Mouse (Mus musculus) forebrain, embryonic 12.5 days (tissue): ENCODE data around the gene Olfr1331. TPM values are rescaled to one million over a fixed set of nuclear protein-coding genes. Genes with fewer than 3 reads are reported as not detected.
"Not testable (repeated sequence)": the region's sequence is repeated elsewhere in the genome, so short reads cannot be mapped to it uniquely, and the experiment has no call there.

Experiments used
- ATAC-seq: fragments of 200-750 bp; cut with Nextera tagmentation; 2 replicates; pipeline ENCODE4 v1.8.0; 2017; ENCODE audit warnings: moderate TSS enrichment; ENCODE audit not compliant: low FRiP score
- H3K27ac ChIP-seq: fragments of 300-500 bp; sonication (generic); 2 replicates; pipeline ENCODE4 v1.5.1; 2016; ENCODE audit warnings: mild to moderate bottlenecking
- H3K27me3 ChIP-seq: fragments of 300-500 bp; sonication (generic); 2 replicates; pipeline ENCODE4 v1.6.1; 2016; ENCODE audit warnings: mild to moderate bottlenecking
- H3K36me3 ChIP-seq: fragments of 300-500 bp; sonication (generic); replicated peaks from 2 replicates; pipeline ENCODE4 v1.6.1; 2016; ENCODE audit warnings: mild to moderate bottlenecking
- H3K4me1 ChIP-seq: fragments of 300-500 bp; sonication (generic); 2 replicates; pipeline ENCODE4 v1.6.1; 2016
- H3K4me2 ChIP-seq: fragments of 300-500 bp; sonication (generic); 2 replicates; pipeline ENCODE4 v1.6.1; 2016; ENCODE audit warnings: mild to moderate bottlenecking, moderate library complexity
- H3K4me3 ChIP-seq: fragments of 300-500 bp; sonication (generic); replicated peaks from 2 replicates; pipeline ENCODE4 v1.5.1; 2016; ENCODE audit warnings: mild to moderate bottlenecking
- H3K9ac ChIP-seq: fragments of 300-500 bp; sonication (generic); 2 replicates; pipeline ENCODE4 v1.6.1; 2016; ENCODE audit warnings: mild to moderate bottlenecking
- H3K9me3 ChIP-seq: fragments of 300-500 bp; sonication (generic); 2 replicates; pipeline ENCODE4 v1.6.1; 2016
- WGBS: fragments of 180-500 bp; shearing (Covaris S2); methylation state at CpG from one replicate; pipeline ENCODE4 v1.1.7; 2016; 5-methylcytosine and 5-hydroxymethylcytosine counted together
- polyA plus RNA-seq: library from polyadenylated mRNA; unstranded; fragments of >200 nt; fragmentation: Nextera tagmentation; extraction: Ambion mirVana; gene quantifications from 2 replicates; pipeline ENCODE4 v1.2.1, GENCODE M21; 2016

Gene Olfr1331
- not detected in 2 replicates for polyA plus RNA-seq

DNA sequence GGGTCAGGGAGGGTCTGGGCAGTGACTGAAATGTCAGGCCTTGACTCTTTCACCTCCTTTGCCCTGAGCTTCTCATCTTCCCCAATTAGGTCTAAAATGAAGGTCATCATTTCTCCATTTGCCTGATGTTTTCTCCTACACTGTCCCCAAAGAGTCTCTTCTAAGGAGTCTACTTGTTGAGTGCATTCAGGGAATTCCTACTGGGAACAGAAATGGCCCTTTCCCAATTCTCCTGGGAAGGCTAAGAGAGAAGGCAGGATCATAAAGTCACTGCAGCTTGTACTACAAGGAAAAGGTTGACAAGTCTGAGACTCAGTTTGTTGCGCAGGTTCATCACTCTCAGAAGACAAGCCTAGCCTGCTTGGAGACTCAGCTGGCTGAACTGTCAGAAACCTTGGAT is at the start of gene Olfr1331:
Gene Olfr1331, plus strand, starts transcription at position 301 of the 400 bp plus-strand sequence.
- Histone ChIP-seq H3K36me3 (no peaks in the 10 kb centered on the region), H3K4me3 (no peak within 1 kb of the TSS), H3K27ac (no peak within 1 kb of the TSS), H3K9me3 (no peaks in the 10 kb centered on the region), H3K27me3 (no peaks in the 10 kb centered on the region), H3K4me2 (no peak within 1 kb of the TSS), H3K9ac (no peak within 1 kb of the TSS), H3K4me1 (no peaks in the 10 kb centered on the region)
- no peak for ATAC-seq
- 87% methylated on average over 1 of the region's 1 CpGs for WGBS

DNA sequence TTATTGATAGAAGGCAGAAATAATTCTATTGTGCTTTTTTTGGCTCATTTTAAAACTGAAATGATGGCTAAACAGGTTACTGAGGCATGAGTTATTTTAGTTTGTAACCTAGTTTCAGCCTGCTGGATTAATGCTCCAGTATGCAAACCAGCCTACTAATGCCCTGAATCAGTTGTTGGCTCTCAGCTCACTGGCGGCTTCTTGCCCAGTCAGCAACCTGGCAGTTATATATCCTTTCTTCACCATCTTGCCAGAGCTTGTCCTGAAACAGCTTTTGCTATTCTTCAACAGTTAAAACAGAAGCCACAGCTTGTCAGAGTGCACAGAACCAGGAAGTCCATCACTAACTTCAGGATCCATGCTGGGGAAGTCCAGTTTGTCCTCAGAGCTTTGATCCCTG is 45.5 kb upstream of the Olfr1331 start:
- 78% methylated on average over 1 of the region's 1 CpGs for WGBS
- no peak overlapping the region for H3K4me2 ChIP-seq
- H3K27me3 ChIP-seq: no peaks in the 10 kb centered on the region
- ATAC-seq: no peak
- H3K4me3 ChIP-seq: no peak overlapping the region
- no peak overlapping the region for H3K9ac ChIP-seq
- H3K9me3 ChIP-seq: no peaks in the 10 kb centered on the region
- no peaks in the 10 kb centered on the region for H3K36me3 ChIP-seq
- no peaks in the 10 kb centered on the region for H3K4me1 ChIP-seq
- H3K27ac ChIP-seq: no peak overlapping the region

DNA sequence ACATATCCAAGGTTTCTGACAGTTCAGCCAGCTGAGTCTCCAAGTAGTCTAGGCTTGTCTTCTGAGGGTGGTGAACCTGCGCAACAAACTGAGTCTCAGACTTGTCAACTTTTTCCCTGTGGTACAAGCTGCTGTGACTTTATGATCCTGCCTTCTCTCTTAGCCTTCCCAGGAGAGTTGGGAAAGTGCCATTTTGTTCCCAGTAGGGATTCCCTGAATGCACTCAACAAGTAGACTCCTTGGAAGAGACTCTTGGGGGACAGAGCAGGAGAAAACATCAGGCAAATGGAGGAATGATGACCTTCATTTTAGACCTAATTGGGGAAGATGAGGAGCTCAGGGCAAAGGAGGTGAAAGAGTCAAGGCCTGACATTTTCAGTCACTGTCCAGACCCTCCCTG is 28.3 kb upstream of the Olfr1331 start, which contains the start of gene Olfr1333:
Gene Olfr1333, minus strand, starts transcription at position 101 of the 400 bp plus-strand sequence.
- H3K4me3 ChIP-seq: no peak within 1 kb of the TSS
- no peak within 1 kb of the TSS for H3K27ac ChIP-seq
- no peaks in the 10 kb centered on the region for H3K9me3 ChIP-seq
- no peaks in the 10 kb centered on the region for H3K27me3 ChIP-seq
- H3K4me2 ChIP-seq: no peak within 1 kb of the TSS
- WGBS: 100% methylated on average over 1 of the region's 1 CpGs
- no peaks in the 10 kb centered on the region for H3K4me1 ChIP-seq
- ATAC-seq: no peak
- no peaks in the 10 kb centered on the region for H3K36me3 ChIP-seq
- no peak within 1 kb of the TSS for H3K9ac ChIP-seq

DNA sequence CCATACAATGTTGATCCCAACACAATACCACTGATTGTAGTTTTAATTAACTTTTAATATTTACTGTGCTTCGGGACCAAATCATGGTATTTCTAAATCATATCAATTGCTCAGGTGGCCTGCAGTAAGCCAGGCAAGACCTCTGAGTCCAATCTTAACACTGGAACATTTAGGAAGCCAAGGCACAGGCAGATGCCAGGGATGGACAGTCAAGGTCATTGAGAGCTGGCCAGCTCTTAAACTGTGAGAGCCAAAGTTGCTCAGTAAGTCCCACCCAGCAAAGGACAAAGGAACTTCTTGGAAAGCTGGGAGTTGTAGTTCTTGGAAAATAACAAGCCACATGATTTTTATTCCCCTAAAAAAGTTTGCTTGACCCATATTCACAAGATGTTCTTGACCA is 2.7 kb upstream of the Olfr1331 start:
- Histone ChIP-seq H3K4me2 (no peak overlapping the region), H3K9ac (no peak overlapping the region), H3K27ac (no peak overlapping the region), H3K4me3 (no peak overlapping the region), H3K9me3 (no peaks in the 10 kb centered on the region), H3K36me3 (no peaks in the 10 kb centered on the region), H3K4me1 (no peaks in the 10 kb centered on the region), H3K27me3 (no peaks in the 10 kb centered on the region)
- 86% methylated on average over 1 of the region's 1 CpGs for WGBS
- no peak for ATAC-seq

DNA sequence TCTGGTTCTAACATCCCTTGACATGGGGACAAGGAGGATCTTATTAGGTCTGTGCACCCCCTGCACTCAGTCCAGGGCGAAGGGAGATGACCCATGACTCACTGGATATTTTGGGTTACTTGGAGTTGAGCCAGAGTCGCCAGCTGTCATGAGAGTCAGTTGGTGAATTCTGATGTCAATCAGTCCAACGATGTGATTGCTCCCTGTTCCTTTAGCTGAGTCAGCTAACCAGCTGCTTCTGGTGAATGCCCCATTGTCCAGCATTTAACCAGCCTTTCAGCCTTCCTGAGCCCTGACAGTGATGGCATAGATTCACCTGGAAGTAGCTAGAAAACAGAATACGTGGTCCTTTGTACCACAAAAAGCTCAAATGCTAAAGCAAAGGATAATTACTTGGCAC is 1.7 kb upstream of the Olfr1331 start:
- Histone ChIP-seq H3K27ac (no peak overlapping the region), H3K4me2 (no peak overlapping the region), H3K9ac (no peak overlapping the region), H3K9me3 (no peaks in the 10 kb centered on the region), H3K27me3 (no peaks in the 10 kb centered on the region), H3K4me1 (no peaks in the 10 kb centered on the region), H3K4me3 (no peak overlapping the region), H3K36me3 (no peaks in the 10 kb centered on the region)
- 34% methylated on average over 4 of the region's 4 CpGs for whole genome bisulfite sequencing
- ATAC-seq: no peak

DNA sequence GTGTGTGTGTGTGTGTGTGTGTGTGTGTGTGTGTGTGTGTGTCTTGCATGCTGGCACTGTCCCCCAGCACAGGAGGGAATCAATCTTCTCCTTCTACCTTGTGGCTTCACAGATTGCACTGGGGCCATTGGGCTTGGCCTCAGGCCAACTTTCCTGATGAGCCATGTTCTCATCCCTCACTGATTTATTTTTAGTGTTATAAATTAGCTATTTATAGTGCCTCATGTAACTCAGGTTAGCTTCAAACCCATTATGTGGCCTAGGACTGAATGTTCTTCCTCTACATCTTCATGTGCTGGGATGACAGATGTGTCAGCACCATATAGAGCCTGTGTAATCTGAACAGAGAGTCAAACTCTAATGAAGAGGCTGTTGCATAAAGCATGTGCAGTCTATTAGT is 3.1 kb downstream of the Olfr1331 start:
- H3K9me3 ChIP-seq: no peaks in the 10 kb centered on the region
- H3K4me2 ChIP-seq: no peak overlapping the region
- no peak for ATAC-seq
- no peaks in the 10 kb centered on the region for H3K27me3 ChIP-seq
- no peak overlapping the region for H3K9ac ChIP-seq
- H3K36me3 ChIP-seq: no peaks in the 10 kb centered on the region
- H3K4me3 ChIP-seq: no peak overlapping the region
- no peak overlapping the region for H3K27ac ChIP-seq
- H3K4me1 ChIP-seq: no peaks in the 10 kb centered on the region

DNA sequence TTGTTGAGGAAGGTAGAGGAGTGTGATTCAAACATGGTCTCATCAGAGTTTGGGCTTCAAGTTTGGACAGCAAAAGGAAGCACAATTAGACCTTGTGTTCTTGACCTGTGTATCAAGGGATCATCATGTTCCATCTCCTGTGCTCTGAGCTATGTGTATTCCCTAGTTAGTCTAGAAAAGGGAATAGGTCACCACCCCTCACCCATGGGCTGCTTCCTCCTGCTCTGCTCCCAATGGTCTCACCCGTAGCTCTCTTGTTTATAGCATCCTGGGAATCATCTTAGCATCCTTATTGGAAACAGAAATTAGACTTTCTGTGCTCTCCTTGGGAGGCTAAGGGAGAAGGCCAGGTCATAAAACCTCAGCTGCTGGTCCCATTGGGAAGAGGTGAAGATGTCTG is 23.8 kb downstream of the Olfr1331 start, which contains the start of gene Olfr1330:
Gene Olfr1330, plus strand, starts transcription at position 301 of the 400 bp plus-strand sequence.
- Histone ChIP-seq H3K36me3 (no peaks in the 10 kb centered on the region), H3K9me3 (no peaks in the 10 kb centered on the region), H3K9ac (no peak within 1 kb of the TSS), H3K27ac (no peak within 1 kb of the TSS), H3K4me1 (no peaks in the 10 kb centered on the region), H3K4me2 (no peak within 1 kb of the TSS), H3K4me3 (no peak within 1 kb of the TSS), H3K27me3 (no peaks in the 10 kb centered on the region)
- WGBS: 87% methylated on average over 1 of the region's 1 CpGs
- ATAC-seq: no peak

DNA sequence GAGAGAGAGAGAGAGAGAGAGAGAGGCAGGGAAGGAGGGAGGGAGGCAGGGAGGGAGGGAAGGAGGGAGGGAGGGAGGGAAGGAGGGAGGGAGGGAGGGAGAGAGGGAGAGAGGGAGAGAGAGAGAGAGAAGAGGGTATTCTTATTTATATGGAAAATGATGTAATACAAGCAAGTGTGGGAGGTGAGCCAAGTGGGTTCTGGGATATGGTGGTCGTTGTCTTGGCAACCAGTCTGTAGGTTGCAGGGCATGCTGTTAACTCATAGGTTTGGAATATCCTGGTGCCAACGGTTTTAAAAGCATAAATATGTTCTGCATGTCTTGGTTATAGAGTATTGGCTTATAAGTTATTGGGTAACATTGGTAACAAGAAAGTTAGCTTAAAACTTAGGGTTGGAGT is 37.5 kb downstream of the Olfr1331 start:
- H3K36me3 ChIP-seq: no peaks in the 10 kb centered on the region
- H3K27me3 ChIP-seq: no peaks in the 10 kb centered on the region
- H3K4me1 ChIP-seq: no peaks in the 10 kb centered on the region
- H3K9me3 ChIP-seq: no peaks in the 10 kb centered on the region
- no peak overlapping the region for H3K9ac ChIP-seq
- WGBS: 69% methylated on average over 2 of the region's 2 CpGs
- no peak for ATAC-seq
- H3K4me2 ChIP-seq: no peak overlapping the region
- no peak overlapping the region for H3K27ac ChIP-seq
- H3K4me3 ChIP-seq: no peak overlapping the region

DNA sequence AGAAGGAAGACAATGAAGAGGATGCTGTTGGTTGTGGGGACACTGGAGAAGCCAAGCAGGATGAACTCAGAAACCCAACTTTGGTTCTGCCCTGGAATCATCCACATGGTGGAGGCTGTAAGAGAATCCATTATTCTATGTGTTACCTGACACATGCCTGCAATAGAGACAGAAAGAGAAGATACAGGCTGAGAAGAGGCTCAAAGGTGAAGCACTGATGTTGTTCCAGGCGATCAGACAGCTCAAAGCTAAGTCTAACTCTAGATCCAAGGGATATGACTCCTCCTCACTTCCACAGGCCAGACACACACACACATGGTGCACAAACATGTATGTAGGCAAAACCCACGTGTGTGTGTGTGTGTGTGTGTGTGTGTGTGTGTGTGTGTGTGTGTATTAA is 52.9 kb downstream of the Olfr1331 start, which contains the start of gene Olfr1329:
Gene Olfr1329, minus strand, starts transcription at position 101 of the 400 bp plus-strand sequence.
- not testable (repeated sequence) for H3K36me3 ChIP-seq, H3K4me1 ChIP-seq, ATAC-seq, H3K4me2 ChIP-seq, H3K27ac ChIP-seq, H3K9ac ChIP-seq, H3K4me3 ChIP-seq, H3K9me3 ChIP-seq, H3K27me3 ChIP-seq
- WGBS: 60% methylated on average over 2 of the region's 2 CpGs

Other genes starting within 250 kb of the Olfr1331 start
- gene Cfap57, start 243.9 kb upstream of the Olfr1331 start, polyA plus RNA-seq: 0.74 and 0.89 TPM in 2 replicates
- gene Ebna1bp2, start 243.8 kb upstream of the Olfr1331 start, polyA plus RNA-seq: 193 and 200 TPM in 2 replicates
- gene Olfr62, start 205.7 kb upstream of the Olfr1331 start, polyA plus RNA-seq: not detected in 2 replicates
- gene Olfr1342, start 171.9 kb upstream of the Olfr1331 start, polyA plus RNA-seq: 0.12 TPM in 1 of 2 replicates, not detected in the other
- not detected in 2 replicates for gene Olfr1341, start 161.1 kb upstream of the Olfr1331 start, polyA plus RNA-seq
- not detected in 2 replicates for gene Olfr1340, start 144.5 kb upstream of the Olfr1331 start, polyA plus RNA-seq
- not detected in 2 replicates for gene Olfr1339, start 132.5 kb upstream of the Olfr1331 start, polyA plus RNA-seq
- gene Olfr1338, start 105.9 kb upstream of the Olfr1331 start, polyA plus RNA-seq: not detected in 2 replicates
- not detected in 2 replicates for gene Olfr1337, start 82.1 kb upstream of the Olfr1331 start, polyA plus RNA-seq
- not detected in 2 replicates for gene Olfr1335, start 54.7 kb upstream of the Olfr1331 start, polyA plus RNA-seq
- not detected in 2 replicates for gene Olfr1333, start 28.4 kb upstream of the Olfr1331 start, polyA plus RNA-seq
- not detected in 2 replicates for gene Olfr1330, start 23.9 kb downstream of the Olfr1331 start, polyA plus RNA-seq
- not detected in 2 replicates for gene Olfr1329, start 52.8 kb downstream of the Olfr1331 start, polyA plus RNA-seq
- not detected in 2 replicates for gene Olfr1328, start 74.0 kb downstream of the Olfr1331 start, polyA plus RNA-seq
- not detected in 2 replicates for gene Lao1, start 96.9 kb downstream of the Olfr1331 start, polyA plus RNA-seq
- 110 and 113 TPM in 2 replicates for gene Slc2a1, start 244.1 kb downstream of the Olfr1331 start, polyA plus RNA-seq